Mouse (Mus musculus) left cerebral cortex, postnatal 25 days (tissue): ENCODE results near the gene Cldnd2. TPM values are rescaled to one million over a fixed set of nuclear protein-coding genes. Genes with fewer than 3 reads are reported as not detected.

Source experiments
- DNase-seq, 2 experiments: peaks; one replicate each; pipeline ENCODE4 v3.0.0; 2022; ENCODE audit warnings: low spot score in 2 of 2, mixed read lengths in 1 of 2
- intact Hi-C: fragments of 180-260 bp; cut with DNase I; formaldehyde crosslinking; loops from one replicate; pipeline ENCODE4 v1.15.1; 2025
- microRNA-seq, 2 experiments: library from miRNA; unstranded; fragments of <30 nt; microRNA quantifications; one replicate each; pipeline ENCODE4 v1.2.0; 2022
- total RNA-seq, 2 experiments: library from RNA; stranded (reverse); gene quantifications; 2 replicates each; pipeline ENCODE4 v1.2.3; 2021

Cldnd2 gene
- total RNA-seq, 2 experiments from 2014 or later = not detected

DNA sequence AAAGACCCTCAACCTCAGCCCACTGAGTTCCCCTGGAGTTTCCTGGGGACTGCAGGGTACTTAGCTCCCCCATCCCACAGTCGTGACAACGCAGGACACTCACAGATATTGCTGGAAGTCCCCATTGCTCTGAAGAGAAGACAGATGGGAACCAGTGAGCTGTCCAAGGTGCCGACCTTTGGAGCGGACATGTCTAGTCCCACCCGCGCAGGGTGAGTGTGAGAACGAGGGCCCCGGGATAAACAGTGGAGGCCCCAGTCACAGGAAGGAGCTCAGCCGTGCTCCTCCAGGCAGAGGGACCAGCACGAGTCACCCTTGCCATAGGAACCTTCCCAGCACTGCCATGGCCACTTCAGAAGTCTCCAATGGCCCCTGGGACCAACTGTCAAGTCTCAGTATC, 42.7 kb downstream of the Cldnd2 start:
- intact Hi-C loops = no loop called here
- DNase-seq = no peak

- intact Hi-C loops = no loop called here
- peak; percentile 52 to 73 for DNase-seq
Observed at GRCm38 (mm10) chr7:43488646-43489045, 48.1 kb downstream of the Cldnd2 start.

GRCm38 (mm10) chr7:43489631-43490125, 49.1 kb downstream of the Cldnd2 start, which contains the start of gene Iglon5:
Gene Iglon5, minus strand, starts transcription at chr7:43490075.
- intact Hi-C loops = loop anchor here (10.0 kb wide), 1 partner anchor 175 kb away; the partner anchor contains the start of gene Zfp715
- DNase-seq = no peak

DNA sequence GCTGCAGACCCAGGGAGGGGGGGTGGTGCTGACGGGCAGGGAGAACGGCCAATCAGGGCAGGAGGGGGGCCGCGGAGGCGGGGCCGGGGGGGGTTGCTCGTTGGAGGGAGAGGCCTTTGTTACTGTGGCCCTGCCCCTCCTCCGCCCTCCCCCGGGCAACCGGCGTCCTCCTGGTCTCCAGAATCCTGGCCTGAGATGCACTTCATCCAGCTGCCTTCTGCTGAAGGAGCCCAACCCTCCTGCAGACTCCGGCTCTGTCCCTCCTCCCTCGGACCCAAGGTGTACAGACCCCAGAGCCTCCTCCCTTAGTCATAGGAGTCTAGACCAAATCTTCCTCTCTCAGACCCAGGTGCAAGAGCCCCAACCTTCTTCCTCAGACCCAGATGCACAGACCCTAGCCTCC, 49.6 kb downstream of the Cldnd2 start:
- intact Hi-C loops = loop anchor here (10.0 kb wide), 1 partner anchor 175 kb away; the partner anchor contains the start of gene Zfp715
- DNase-seq = peak; percentile 61 to 87

DNA sequence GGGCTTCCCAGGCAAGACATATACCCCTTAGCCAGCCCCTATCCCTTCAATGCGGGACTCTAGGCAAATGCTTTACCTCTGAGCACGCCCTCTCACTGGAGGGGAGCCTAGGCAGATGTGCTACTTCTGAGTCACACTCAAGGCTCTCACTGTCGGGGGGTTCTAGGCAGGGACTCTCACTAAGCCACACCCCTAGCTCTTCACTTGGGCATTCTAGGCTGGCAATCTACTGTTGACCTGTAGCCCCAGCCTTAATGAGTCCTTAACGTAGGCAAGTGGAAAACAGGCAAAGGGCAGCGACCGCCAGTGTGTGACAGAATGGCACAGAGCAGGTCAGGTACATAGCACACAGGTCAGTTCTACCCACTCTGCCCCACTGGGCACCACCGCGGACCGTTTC, 50.3 kb downstream of the Cldnd2 start:
- intact Hi-C loops = loop anchor here (10.0 kb wide), 1 partner anchor 176 kb away; the partner anchor contains the start of gene Zfp715
- DNase-seq = no peak

Small RNA genes lying within 50 kb of the gene (microRNA-seq; reads per million reads assigned to microRNA genes)
- gene Mir7051 = 0 to 2.0 reads per million in 2 experiments

Other genes with a start within 250 kb of the Cldnd2 start
- 10 to 100 TPM; 21.0 to 21.9 TPM for gene Zfp715, start 127.5 kb upstream of the Cldnd2 start, total RNA-seq
- gene Siglecf, start 89.4 kb upstream of the Cldnd2 start, total RNA-seq = under 1 TPM; 0.34 to 0.44 TPM
- gene Siglecg, start 32.6 kb upstream of the Cldnd2 start, total RNA-seq = under 1 TPM in 1 of 2 experiments, not detected in 1; 0.69 TPM
- not detected for gene Lim2, start 13.1 kb upstream of the Cldnd2 start, total RNA-seq
- gene Nkg7, start 3.7 kb upstream of the Cldnd2 start, total RNA-seq = not detected
- gene Etfb, start 3.3 kb downstream of the Cldnd2 start, total RNA-seq = 10 to 100 TPM; 52.2 to 59.1 TPM
- gene Gm45233, start 3.3 kb downstream of the Cldnd2 start, total RNA-seq = under 1 TPM in 1 of 2 experiments, not detected in 1; 0.53 TPM
- 1 to 10 TPM; 2.0 to 2.8 TPM for gene Vsig10l, start 22.4 kb downstream of the Cldnd2 start, total RNA-seq
- 10 to 100 TPM; 28.4 to 28.9 TPM for gene Iglon5, start 49.3 kb downstream of the Cldnd2 start, total RNA-seq
- not detected for gene 4931406B18Rik, start 65.2 kb downstream of the Cldnd2 start, total RNA-seq
- 1 to 10 TPM; 4.4 to 5.1 TPM for gene Cd33, start 103.6 kb downstream of the Cldnd2 start, total RNA-seq
- gene Zfp658, start 121.5 kb downstream of the Cldnd2 start, total RNA-seq = 1 to 10 TPM; 3.8 to 4.7 TPM
- gene Zfp719, start 138.8 kb downstream of the Cldnd2 start, total RNA-seq = 10 to 100 TPM; 15.0 to 17.1 TPM
- under 1 TPM in 1 of 2 experiments, not detected in 1; 0.37 TPM for gene Zfp819, start 166.4 kb downstream of the Cldnd2 start, total RNA-seq
- not detected for gene Ceacam18, start 193.9 kb downstream of the Cldnd2 start, total RNA-seq
- 1 to 10 TPM; 1.1 to 1.3 TPM for gene Siglece, start 219.4 kb downstream of the Cldnd2 start, total RNA-seq
- 1 to 10 TPM; 7.5 to 8.7 TPM for gene Ctu1, start 231.2 kb downstream of the Cldnd2 start, total RNA-seq
- gene Klk14, start 249.6 kb downstream of the Cldnd2 start, total RNA-seq = not detected